Mouse (Mus musculus) limb, embryonic 10.5 days (tissue): ENCODE data around the gene Asf1b. TPM values are rescaled to one million over a fixed set of nuclear protein-coding genes. Genes with fewer than 3 reads are reported as not detected.
"Not testable (repeated sequence)": the region's sequence is repeated elsewhere in the genome, so short reads cannot be mapped to it uniquely, and the experiment has no call there.

Source experiments
- DNase-seq: peaks from one replicate; pipeline ENCODE4 v3.0.0-alpha.2; 2017; ENCODE audit warnings: low spot score
- H3K27ac ChIP-seq: fragments of 300-500 bp; sonication (generic); 2 replicates; pipeline ENCODE4 v1.5.1; 2016; ENCODE audit warnings: mild to moderate bottlenecking
- H3K27me3 ChIP-seq: fragments of 300-500 bp; sonication (generic); 2 replicates; pipeline ENCODE4 v1.6.1; 2016; ENCODE audit warnings: low read depth, mild to moderate bottlenecking; ENCODE audit not compliant: poor library complexity, severe bottlenecking
- H3K36me3 ChIP-seq: fragments of 300-500 bp; sonication (generic); 2 replicates; pipeline ENCODE4 v1.6.1; 2016; ENCODE audit warnings: mild to moderate bottlenecking, moderate library complexity
- H3K4me1 ChIP-seq: fragments of 300-500 bp; sonication (generic); 2 replicates; pipeline ENCODE4 v1.6.1; 2016
- H3K4me3 ChIP-seq: fragments of 300-500 bp; sonication (generic); 2 replicates; pipeline ENCODE4 v1.5.1; 2016; ENCODE audit warnings: mild to moderate bottlenecking, moderate library complexity
- H3K9me3 ChIP-seq: fragments of 300-500 bp; sonication (generic); replicated peaks from 2 replicates; pipeline ENCODE4 v1.6.1; 2016; ENCODE audit warnings: mild to moderate bottlenecking
- WGBS: fragments of 180-500 bp; shearing (Covaris S2); methylation state at CpG from one replicate; pipeline ENCODE4 v1.1.7; 2016; 5-methylcytosine and 5-hydroxymethylcytosine counted together
- polyA plus RNA-seq: library from polyadenylated mRNA; unstranded; fragments of >200 nt; fragmentation: Nextera tagmentation; extraction: Ambion mirVana; gene quantifications from 2 replicates; pipeline ENCODE4 v1.2.1, GENCODE M21; 2016

The Asf1b gene
- polyA plus RNA-seq, 1 experiment from 2014 or later: 94.6 TPM

- WGBS: 19% methylated on average over 61 of the region's 61 CpGs
- Histone ChIP-seq H3K4me1 (peaks cover 55% of the 10 kb centered on the region), H3K27me3 (peaks cover 44% of the 10 kb centered on the region), H3K4me3 (peak within 1 kb of the TSS; percentile 32), H3K27ac (peak within 1 kb of the TSS; percentile 64), H3K9me3 (no peaks in the 10 kb centered on the region), H3K36me3 (peaks cover 40% of the 10 kb centered on the region)
- peak; percentile 55 for DNase-seq
These were observed 46.1 kb downstream of the Asf1b start, which contains the start of gene 1700067K01Rik for GRCm38 (mm10) chr8:84001281-84002000. TSS of gene 1700067K01Rik (plus strand) at chr8:84001502.

GRCm38 (mm10) chr8:84002957-84003611 is 47.8 kb downstream of the Asf1b start:
- Histone ChIP-seq H3K36me3 (peaks cover 40% of the 10 kb centered on the region), H3K9me3 (no peaks in the 10 kb centered on the region), H3K27me3 (peaks cover 44% of the 10 kb centered on the region), H3K4me3 (no peak overlapping the region), H3K27ac (no peak overlapping the region), H3K4me1 (peaks cover 52% of the 10 kb centered on the region)
- DNase-seq: no peak
- WGBS: 66% methylated on average over 12 of the region's 12 CpGs

- Histone ChIP-seq H3K4me1 (peaks cover 47% of the 10 kb centered on the region), H3K9me3 (no peaks in the 10 kb centered on the region), H3K27ac (0 out of 2 replicates have a peak overlapping the region, but pooled peaks have one; percentile 80), H3K36me3 (peaks cover 40% of the 10 kb centered on the region), H3K27me3 (peaks cover 44% of the 10 kb centered on the region), H3K4me3 (peak overlapping the region; percentile 62)
- 74% methylated on average over 6 of the region's 6 CpGs for WGBS
- DNase-seq: no peak
These were observed 48.4 kb downstream of the Asf1b start for GRCm38 (mm10) chr8:84003612-84004246.

GRCm38 (mm10) chr8:84004533-84005201 is 49.4 kb downstream of the Asf1b start:
- peaks cover 35% of the 10 kb centered on the region for H3K36me3 ChIP-seq
- peaks cover 40% of the 10 kb centered on the region for H3K4me1 ChIP-seq
- WGBS: 1% methylated on average over 30 of the region's 30 CpGs
- DNase-seq: peak; percentile 92
- H3K9me3 ChIP-seq: no peaks in the 10 kb centered on the region
- H3K27me3 ChIP-seq: peaks cover 41% of the 10 kb centered on the region
- peak overlapping the region; percentile 62 for H3K4me3 ChIP-seq
- H3K27ac ChIP-seq: peak overlapping the region; percentile 80

- Histone ChIP-seq H3K27me3 (peaks cover 41% of the 10 kb centered on the region), H3K4me1 (peaks cover 44% of the 10 kb centered on the region), H3K36me3 (peaks cover 26% of the 10 kb centered on the region)
- not testable (repeated sequence) for DNase-seq, H3K9me3 ChIP-seq, H3K4me3 ChIP-seq, H3K27ac ChIP-seq
- WGBS: 97% methylated on average over 7 of the region's 7 CpGs
These were observed 50.2 kb downstream of the Asf1b start for GRCm38 (mm10) chr8:84005502-84005901.

- no peaks in the 10 kb centered on the region for H3K9me3 ChIP-seq
- H3K27ac ChIP-seq: no peak overlapping the region
- DNase-seq: no peak
- H3K4me1 ChIP-seq: peaks cover 50% of the 10 kb centered on the region
- 29% methylated on average over 7 of the region's 7 CpGs for WGBS
- no peaks in the 10 kb centered on the region for H3K36me3 ChIP-seq
- no peak overlapping the region for H3K4me3 ChIP-seq
- H3K27me3 ChIP-seq: peaks cover 42% of the 10 kb centered on the region
These were observed 53.1 kb downstream of the Asf1b start for GRCm38 (mm10) chr8:84008362-84008761.

GRCm38 (mm10) chr8:84009876-84010275 is 54.6 kb downstream of the Asf1b start:
- WGBS: under 1% methylated on average over 11 of the region's 11 CpGs
- no peak overlapping the region for H3K27ac ChIP-seq

GRCm38 (mm10) chr8:84010625-84011611 is 55.6 kb downstream of the Asf1b start:
- peaks cover 52% of the 10 kb centered on the region for H3K27me3 ChIP-seq
- peak overlapping the region; percentile 58 for H3K4me3 ChIP-seq
- DNase-seq: peak; percentile 84
- 2% methylated on average over 83 of the region's 83 CpGs for WGBS
- peaks cover 37% of the 10 kb centered on the region for H3K4me1 ChIP-seq
- H3K9me3 ChIP-seq: no peaks in the 10 kb centered on the region
- H3K36me3 ChIP-seq: no peaks in the 10 kb centered on the region
- peak overlapping the region; percentile 5 for H3K27ac ChIP-seq

More at GRCm38 (mm10) chr8:84009876-84010275, 54.6 kb downstream of the Asf1b start:
- Histone ChIP-seq H3K36me3 (no peaks in the 10 kb centered on the region), H3K4me1 (peaks cover 40% of the 10 kb centered on the region), H3K4me3 (no peak overlapping the region), H3K27me3 (peaks cover 48% of the 10 kb centered on the region), H3K9me3 (no peaks in the 10 kb centered on the region)
- DNase-seq: peak; percentile 94

- H3K36me3 ChIP-seq: no peaks in the 10 kb centered on the region
- H3K9me3 ChIP-seq: no peaks in the 10 kb centered on the region
- 1% methylated on average over 45 of the region's 45 CpGs for WGBS
- peaks cover 52% of the 10 kb centered on the region for H3K27me3 ChIP-seq
- H3K4me3 ChIP-seq: peak within 1 kb of the TSS; percentile 58
- DNase-seq: peak; percentile 59
- H3K27ac ChIP-seq: peak within 1 kb of the TSS; percentile 7
- peaks cover 37% of the 10 kb centered on the region for H3K4me1 ChIP-seq
These were observed 56.6 kb downstream of the Asf1b start, which contains the start of gene 2210011C24Rik for GRCm38 (mm10) chr8:84011705-84012498. TSS of gene 2210011C24Rik (minus strand) at chr8:84012171.

- Histone ChIP-seq H3K27me3 (peaks cover 52% of the 10 kb centered on the region), H3K27ac (peak overlapping the region; percentile 7; the same call in 1 of the 2 replicates), H3K4me1 (peaks cover 37% of the 10 kb centered on the region), H3K36me3 (no peaks in the 10 kb centered on the region), H3K9me3 (no peaks in the 10 kb centered on the region), H3K4me3 (peak overlapping the region; percentile 58)
- 7% methylated on average over 35 of the region's 35 CpGs for WGBS
- peak; percentile 62 for DNase-seq
These were observed 57.3 kb downstream of the Asf1b start for GRCm38 (mm10) chr8:84012499-84013165.
